Mouse (Mus musculus) spleen, postnatal 14 days (tissue): ENCODE measurements around the gene Espl1.

Source experiments
- DNase-seq, 2 experiments: peaks; one replicate each; pipeline ENCODE4 v3.0.0; 2021 to 2022; ENCODE audit warnings: low spot score in 2 of 2

The Espl1 gene

DNA sequence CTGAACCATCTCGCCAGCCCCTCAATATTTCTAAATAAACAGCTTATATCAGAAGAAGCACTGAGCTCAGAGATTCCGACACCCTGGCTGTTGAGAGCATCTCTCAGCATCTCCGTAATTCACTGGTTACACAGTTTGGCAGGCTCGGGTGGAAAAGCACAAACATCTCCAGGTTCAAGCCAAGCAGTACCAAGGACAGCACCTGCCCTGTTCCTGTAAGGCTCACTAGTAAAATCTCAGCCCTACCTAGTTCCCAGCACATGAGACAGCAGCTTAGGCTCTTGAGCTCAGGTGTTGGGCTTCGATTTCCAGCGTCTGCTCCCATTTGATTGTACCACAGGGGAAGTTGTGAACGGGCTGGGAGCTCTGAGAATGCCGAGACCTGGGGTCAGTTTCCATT is 39.2 kb downstream of the Espl1 start:
- DNase-seq, result no peak

DNA sequence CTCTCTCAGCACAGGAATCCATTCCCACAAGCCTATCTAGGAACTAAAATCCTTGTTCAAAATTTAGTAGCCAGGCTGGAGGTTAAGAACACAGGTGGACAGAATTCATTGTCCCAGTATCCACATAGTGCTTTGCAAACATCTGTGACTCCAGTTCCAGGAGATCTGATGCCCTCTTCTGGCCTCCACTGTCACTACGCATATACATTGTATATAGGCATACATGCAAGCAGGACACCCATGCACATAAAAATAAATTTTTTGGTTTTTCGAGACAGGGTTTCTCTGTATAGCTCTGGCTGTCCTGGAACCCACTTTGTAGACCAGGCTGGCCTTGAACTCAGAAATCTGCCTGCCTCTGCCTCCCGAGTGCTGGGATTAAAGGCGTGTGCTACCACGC is 39.9 kb downstream of the Espl1 start:
- peak in 1 of 2 experiments; percentile 29 for DNase-seq

DNA sequence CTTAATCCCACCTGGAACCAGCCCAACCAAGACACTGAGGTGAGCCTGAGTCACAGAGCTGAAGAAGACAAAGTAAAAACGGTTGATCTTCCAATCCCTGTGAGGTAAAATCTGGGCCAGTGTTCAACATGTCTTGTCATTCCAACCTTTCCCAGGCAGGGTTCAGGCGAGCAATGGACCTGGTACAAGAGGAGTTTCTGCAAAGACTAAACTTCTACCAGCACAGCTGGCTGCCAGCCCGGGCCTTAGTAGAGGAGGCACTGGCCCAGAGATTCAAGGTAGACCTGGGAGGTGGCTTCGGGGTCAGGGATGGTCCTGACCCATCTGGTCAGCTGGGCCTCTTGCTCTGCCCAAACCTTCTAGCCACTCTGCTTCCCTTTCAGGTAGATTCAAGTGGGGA is 40.9 kb downstream of the Espl1 start:
- no peak for DNase-seq

DNA sequence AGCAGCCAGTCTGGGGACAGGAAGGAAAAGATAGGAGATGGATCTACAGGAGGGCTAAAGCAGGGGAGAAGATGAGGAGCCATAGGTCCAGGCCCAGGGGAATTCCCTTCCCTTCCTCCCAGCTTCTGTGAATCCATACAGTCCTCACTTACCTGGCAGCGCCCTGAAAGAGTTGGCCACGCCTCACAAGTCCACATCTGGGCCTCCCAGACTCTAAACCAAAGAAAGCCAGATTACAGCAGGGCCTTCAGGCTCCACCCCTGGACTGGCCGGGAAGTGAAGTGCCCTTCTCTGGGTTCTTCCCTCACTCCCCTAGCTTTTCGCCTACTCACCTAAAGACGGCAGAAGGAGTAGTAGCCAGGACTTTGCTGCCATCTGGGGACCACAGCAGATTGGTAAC is 43.5 kb downstream of the Espl1 start:
- DNase-seq, result no peak

DNA sequence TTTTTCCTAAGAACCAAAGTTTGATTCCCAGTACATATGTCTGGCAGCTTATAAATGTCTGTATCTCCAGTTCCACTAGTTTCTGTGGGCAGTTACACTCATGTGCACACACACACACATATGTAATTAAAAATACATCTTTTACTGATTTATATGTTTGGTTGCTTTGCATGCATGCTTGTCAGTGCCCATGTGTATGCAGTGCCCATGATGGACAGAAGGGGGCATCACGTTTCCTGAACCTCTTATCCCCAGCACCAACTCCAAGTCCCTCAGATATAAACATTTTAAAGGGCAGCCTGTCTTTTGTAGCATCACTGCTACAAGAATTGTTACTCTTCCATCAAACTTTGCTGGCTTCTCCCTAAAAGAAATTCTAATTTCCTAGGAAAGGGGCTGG is 45.5 kb downstream of the Espl1 start:
- DNase-seq, result peak in 1 of 2 experiments; percentile 42

DNA sequence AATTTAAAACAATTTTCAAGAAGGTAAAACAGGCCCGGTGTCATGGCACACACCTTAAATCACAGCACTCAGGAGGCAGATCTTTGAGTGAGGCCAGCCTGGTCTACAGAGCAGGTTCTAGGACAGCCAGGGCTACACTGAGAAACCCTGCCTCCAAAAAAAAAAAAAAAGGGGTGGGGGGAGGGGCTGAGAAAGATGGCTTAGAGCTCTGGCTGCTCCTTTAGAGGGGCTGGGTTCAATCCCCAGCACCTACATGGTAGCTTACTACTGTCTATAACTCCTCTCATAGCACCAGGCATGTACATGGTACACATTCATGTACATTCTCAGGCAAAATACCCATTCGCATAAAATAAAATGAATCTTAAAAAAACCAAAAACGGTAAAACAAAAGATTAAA is 48.4 kb downstream of the Espl1 start:
- no peak for DNase-seq

DNA sequence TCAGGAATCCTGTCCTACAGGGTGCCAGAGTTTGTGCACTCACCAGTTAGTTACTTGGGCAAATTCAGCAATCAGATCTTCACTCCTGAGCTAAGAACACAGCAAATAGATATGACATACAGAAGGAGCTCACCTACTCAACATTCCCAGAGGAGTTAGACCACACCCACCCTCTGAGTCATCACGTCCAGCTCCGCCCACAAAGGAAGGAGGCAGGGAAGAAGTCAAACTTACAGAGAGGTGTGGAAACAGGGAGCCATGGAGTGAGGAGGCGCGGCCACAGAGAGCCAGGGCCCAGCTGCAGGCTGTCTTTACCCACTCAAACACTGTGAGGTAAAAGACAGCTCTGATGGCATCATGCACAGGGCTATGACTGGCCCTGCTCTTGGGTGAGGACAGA is 50.4 kb downstream of the Espl1 start:
- DNase-seq, result no peak

DNA sequence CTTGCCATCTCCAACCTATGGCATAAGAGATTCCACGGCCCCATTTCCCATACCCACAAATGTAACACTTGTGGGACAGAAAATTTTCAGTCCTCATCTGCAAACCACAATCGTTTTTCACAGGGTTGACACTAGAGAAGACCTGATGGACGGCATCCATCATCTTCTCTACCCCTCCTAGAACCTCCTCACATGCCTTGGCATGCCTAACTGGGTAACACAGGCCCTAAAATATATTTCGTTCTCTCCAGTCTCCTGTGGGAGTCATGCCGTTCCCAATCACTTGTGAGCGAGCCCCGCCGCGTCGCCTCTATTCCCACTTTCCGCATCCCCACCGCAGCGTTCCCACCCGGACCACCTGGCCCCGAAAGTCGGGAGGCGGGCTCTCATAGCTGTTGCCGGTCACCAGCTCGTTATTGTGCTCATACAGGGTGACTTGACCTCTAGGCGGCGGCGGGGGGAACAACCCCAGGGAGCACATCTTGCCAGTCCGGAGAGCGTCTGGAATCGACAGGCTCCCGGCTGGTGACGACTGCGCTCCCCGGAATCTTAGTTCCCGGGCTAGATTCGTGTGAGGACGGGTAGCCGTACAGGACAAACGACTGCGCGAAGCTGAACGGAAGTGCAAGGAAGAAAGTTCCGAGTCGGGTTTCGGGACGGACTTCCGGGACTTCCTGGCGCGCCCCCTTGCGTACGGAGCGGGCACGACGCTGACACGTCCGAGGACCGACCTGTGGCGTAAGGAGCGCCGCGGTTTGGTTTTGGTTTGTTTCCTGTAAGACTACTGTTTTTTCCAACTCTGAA is 54.3 kb downstream of the Espl1 start, which contains the start of gene Aaas:
Gene Aaas (minus strand): TSS at position 634 of the 804 bp plus-strand sequence.
- DNase-seq, result peak; percentile 94 to 95

DNA sequence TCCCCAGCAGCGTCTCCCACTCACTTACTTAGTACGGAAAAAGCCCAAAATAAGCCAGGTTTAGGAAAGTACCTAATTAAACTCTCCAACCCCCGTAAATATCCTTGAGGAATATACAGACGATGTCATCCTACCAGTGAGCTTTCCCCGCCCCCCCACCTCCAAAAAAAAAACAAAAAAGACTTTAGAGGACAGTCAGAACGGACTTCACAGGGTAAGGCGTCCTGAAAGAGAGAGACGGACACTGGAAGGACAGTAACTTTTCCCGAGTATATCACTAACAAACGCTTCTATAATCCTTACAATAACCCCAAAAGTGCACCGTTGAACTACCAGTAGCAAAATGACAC is 54.9 kb downstream of the Espl1 start:
- DNase-seq, result no peak

DNA sequence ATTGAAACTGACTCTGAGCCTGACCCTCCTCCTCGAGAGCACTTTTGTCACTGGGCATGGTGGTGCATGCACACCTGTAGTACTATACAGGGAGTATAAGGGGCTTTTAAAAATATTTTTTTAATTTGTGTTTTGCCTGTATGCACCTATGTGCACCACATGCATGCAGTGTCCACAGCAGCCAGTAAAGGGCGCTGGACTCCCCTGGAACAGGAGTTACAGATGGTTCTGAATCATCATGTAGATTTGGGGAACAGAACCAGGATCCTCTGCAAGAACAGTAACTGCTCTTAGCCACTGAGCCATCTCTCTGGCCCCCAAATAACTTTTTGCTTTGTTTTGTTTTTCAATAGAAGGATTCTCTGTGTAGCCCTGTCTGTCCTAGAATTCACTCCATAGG is 56.1 kb downstream of the Espl1 start:
- no peak for DNase-seq

DNA sequence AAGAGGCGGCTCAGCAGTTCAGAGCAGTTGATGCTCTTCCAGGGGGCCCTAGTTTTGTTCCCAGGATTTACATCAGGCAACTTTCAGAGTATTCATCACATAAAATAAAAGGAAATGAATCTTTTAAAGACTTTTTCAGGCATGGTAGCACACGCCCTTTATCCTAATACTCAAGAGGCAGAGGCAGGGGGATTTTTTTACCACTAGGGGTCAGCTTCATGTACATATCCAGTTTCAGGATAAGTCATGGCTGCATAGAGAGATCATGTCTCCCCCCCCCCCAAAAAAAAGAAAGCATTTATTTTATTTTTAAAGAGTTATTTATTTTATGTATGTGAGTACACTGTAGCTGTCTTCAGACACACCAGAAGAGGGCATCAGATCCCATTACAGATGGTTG is 57.9 kb downstream of the Espl1 start:
- no peak for DNase-seq

DNA sequence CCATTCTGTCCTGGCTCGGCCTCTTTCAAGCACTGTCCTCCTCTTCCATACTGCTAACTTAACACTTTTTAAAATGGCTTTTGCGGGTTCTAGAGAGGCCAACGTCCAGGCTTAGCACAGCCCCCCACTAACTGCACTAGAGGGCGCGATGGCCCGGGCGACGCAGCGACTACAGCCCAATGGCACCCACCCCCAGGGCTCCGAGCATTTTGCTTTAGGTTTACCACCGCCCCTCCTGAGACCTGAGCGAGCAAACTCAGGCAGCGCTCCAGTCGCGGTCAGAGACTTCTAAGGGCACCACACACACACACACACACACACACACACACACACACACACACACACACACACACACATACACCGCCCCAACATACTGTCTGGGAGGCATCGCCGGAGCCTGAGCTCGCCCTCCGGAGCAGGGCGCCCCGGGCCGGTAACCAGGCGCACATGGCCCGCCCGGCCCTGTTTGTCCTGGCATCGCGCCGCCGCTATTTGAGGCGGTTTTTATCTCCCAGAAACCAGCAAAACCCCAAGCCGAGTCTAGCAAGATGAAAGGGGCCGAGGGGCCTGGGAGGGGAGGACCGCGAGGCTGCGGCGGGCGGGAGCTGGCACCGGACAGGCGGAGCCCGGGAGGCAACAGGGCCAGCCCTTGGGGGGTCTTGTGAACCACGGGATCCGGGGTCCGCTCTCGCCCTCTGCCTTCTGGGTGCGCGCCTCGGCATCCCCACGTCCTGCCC is 59.2 kb downstream of the Espl1 start:
- DNase-seq, result peak in 1 of 2 experiments; percentile 25

DNA sequence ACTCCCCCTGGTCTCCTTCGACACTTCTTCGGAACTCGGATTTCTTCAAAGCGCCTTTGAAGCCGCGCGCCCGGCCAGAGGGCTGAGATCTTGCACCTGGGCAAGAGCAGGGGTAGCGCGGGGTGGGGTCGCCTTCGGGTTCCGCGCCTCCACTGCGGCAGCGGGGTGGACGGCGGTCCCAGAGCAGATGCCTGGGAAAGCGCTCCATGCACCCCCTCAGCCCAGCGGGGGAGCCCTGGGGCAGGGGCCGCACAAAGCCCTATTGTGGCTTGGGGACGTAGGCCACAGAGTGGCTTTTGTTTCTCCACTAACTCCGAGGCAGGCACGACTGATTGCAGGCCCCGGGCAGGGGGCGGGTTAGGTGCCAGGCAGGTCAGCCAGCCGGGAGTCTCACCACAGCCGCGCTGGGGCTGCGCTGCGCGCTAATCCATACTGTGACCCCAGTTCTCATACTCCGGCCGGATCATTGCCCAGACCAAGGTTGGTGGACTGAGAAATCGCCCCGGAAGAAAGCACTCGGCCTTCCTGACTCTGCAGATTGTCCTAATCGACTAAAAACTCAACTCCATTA is 59.9 kb downstream of the Espl1 start:
- DNase-seq, result no peak

DNA sequence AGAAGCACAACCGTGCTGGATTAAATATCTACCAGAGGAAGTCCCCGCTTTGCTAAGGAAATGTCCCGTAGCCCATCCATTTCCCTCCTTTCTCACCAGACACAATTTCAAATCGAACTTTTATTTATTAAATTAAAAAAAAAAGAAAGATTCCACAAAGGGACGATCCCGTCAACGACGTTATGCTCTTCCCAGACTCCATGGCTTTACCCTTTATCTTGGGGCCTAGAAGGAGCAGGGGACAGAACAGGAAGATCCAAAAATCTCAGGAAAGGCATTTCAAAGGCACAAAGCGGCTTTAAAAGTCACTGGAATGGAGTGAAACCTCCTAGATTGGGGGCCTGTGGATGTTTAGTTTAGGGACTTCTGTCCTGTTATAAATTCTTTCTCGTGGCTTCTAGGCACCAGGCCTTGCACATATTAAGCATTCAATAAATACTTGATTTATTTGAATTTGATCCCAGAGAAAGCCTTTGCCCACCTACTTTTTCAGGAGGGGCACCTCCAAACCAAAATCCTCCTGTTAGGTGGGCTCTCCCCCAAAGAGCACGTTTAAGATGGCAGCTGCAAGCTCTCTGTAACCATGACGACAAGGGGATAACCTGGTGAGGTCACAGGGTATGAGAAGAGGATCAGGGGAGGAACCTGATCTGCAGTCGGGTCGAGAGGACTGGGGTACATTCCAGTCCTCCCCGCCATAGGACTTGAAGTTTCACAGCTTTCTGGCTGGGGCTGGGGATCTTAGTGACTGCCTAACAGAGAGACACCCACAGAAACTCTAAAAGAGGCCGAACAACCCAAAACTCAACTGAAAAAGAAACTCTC is 60.6 kb downstream of the Espl1 start:
- DNase-seq, result no peak

DNA sequence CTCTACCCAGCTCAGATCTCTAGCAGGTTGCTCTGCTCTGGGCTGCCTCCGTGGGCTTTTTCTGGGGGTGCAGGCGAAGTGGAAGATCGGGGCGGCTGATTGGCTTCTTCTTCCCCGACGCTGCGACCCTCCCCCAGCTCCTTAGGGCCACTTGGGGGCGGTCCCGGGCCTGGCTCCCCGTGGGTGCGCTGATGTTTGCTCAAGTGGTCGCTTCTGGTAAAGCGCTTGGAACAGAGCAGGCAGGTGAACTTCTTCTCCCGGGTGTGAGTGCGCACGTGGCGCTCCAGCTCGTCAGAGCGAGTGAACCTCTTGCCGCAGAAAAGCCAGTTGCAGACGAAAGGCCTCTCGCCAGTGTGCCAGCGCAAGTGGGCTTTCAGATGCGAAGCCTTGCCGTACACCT is 62.1 kb downstream of the Espl1 start:
- DNase-seq, result no peak

DNA sequence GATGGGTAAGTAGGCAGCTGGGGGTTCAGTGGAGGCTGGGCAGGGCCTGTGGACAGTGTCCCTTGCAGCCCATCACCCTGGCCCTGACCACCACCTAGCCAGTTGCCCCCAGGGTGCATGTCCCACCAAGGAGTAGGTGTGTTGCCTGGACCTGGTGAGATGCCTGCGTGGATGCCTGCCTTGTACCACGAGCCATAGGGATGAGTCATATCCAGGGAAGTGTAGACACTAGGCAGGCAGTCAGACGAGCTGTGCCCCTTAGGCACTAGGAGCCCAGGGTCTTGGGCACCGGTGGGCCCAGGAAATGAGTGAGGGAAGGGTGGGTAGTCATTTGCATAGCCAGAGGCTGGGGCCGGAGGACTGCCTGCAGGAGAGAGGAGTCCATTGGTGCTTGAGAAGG is 62.8 kb downstream of the Espl1 start:
- DNase-seq, result no peak

DNA sequence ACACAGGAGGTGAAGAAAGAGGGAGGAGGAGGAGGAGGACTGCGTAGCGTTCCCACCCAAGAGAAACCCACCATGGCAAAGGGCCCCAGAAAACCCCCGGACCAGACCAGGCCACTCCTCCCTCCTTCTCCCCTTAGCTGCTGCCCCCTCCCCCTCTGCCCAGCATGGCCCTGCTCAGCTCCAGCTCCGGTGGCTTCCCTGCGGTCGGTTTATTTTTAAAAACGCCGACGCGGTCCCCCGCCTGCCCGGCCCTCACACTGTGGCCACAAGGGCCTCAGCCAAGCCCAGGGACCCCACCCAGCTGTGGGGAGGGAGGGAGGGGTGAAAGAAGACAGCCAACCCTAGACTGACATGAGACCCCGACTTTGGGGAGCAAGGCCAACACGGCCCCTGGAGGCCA is 66.6 kb downstream of the Espl1 start:
- no peak for DNase-seq

DNA sequence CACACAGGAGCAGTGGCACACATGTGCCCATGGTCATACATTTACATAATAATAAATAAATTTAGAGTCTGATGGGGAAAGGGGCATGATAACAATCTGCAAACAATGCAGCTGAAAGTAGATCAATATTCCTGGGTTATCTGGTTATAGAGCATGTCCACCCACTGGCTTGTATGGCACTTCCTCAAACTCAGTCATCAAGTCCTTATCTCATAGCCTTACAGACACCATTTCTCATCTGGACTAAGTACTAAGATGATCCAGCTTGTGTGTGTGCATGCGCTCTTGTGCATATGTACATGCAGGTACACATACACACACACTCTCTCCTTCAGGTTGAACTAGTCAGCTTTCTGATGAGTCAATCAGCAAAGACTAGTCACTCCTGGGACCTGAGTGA is 68.6 kb downstream of the Espl1 start:
- DNase-seq, result no peak

DNA sequence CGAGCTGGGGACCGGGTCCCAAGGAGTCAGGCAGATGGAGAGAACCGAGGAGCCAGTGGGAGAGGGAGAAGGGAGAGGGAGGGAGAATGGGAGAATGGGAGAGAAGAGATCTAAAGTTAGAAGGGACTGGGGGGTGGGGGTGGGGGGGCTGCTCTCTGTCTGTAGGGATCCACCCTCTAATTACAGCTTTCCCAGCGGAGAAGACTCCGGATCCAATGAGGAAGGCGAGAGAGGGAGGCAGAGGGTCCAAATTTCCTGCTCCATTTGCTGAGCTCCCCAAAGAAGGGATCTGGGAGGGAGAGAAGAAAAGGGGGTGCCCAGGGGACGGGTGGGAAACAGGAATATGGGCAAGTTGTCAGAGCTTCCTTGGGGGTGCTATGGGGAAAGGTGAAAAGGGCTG is 70.2 kb downstream of the Espl1 start:
- DNase-seq, result no peak

DNA sequence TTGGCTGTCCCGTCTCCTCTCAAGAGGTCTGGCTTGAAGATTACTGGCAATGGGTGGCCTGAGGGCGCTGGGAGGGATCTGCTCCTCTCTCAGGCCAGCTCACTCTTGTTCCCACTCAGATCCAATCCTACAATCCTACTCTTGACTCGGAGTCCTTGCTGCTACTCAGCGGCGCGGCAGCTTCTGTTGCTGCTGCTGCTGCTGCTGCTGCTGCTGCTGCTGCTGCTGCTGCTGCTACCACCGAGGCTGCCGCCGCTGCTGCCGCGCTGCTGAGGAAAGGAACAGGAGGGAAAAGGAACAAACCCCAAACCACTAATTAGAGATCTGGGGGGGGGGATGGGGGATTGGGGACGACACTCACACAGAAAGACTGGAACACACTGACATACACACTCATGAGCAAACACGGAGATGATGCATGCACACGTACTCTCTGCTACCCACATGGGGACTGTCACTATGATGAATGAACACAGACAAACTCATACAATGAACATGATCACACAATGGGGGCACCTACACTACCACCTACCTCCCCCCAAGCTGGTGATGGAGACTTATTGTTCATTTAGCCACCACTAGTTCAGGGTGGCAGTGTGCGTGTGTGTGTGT is 70.8 kb downstream of the Espl1 start, which contains the start of gene Sp7:
Gene Sp7 (minus strand): TSS at position 450 of the 612 bp plus-strand sequence.
- DNase-seq, result no peak

DNA sequence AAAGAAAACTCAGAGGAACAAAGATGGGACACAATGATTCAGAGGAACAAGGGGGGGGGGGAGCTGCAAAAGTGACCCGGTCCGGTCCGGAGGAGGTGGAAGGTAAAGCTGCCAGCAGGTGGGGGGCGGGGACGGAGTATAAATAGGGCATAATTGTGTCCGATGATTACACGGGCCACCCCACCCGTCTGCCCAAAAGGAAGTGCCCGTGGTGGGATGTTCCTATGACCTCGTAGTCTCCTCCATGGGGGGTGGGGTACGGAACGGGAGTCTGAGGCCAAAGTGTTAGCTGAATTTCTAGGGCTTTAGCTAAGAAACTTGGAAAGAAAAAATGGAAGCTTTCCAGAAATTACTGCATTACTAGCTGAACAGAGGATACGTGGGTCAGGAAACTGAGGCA is 73.9 kb downstream of the Espl1 start:
- DNase-seq, result no peak

DNA sequence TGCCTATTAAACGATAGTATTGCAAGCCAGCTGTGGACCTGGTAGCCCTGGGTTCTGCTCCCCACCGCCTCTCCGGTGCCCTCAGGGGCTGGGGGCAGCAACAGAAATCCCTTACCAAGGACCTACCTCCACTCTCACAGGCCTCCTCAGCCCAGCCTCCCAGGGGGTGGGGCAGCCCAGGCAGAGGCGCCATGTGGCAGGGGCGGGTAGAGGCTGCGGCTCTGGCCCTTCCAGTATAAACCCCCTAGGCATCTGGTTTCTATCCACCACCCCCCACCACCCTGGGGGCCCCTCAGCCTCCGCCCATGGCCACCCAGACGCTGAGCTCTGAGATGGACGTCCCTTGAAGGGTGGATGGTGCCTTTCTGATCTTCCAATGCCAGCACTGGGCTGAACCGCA is 74.7 kb downstream of the Espl1 start:
- no peak for DNase-seq
